Mouse (Mus musculus): ENCODE data around the gene Il4ra. TPM values are rescaled to one million over a fixed set of nuclear protein-coding genes. Genes with fewer than 3 reads are reported as not detected.

The Il4ra gene
- 1.8 and 2.0 TPM in 2 replicates for total RNA-seq (2014; fragmentation: Nextera tagmentation)
- 2.2 and 3.2 TPM in 2 replicates for total RNA-seq (2017)

DNA sequence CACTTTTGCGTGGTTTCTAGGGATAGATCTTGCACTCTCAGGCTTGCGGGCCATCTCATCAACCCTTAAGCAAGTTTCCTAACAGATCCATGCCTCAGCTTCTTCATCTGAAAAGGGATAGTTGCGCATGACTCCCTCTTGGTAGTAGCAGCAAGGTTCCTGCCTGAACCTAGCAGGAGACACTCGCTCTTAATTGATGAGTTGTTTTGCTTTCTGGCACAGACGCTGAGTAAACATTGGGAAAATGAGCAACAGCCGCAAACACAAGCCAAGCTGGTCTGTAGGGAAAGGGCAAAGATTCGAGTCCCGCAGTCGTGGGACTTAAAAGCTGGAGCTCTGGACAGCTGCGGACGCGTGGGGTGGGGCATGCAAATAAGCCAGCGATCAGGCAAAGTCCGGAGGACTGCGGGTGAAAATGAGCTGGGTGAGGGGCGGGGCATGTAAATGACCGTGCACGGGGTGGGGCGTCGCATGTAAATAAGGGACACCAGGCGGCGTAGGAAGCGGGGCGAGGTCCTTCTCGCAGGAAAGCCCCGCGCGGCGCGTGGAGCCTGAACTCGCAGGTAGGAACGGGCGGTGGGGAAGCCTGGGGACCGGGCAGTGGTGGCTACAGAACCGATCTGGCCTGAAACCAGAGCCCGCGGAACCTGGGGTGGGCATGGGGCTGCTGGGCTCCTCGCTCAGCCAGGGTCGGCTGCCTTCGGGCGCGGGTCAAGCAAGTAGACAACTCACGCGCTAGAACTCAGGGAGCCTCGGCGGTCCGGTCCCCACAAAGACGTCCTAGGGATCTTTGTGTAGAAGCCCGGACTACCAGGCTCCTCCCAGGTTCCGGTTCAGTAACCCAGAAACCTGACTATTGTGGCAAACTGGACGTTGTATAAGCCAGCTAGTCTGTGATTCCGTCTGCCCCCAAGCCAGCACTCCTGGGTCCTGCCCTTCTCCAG lies at the start of gene Il4ra:
Gene Il4ra, plus strand, starts transcription at position 355 of the 944 bp plus-strand sequence.
- peak; percentile 94 for ATAC-seq (replicated peaks; ENCODE audit: low FRiP score, low TSS enrichment, poor library complexity, severe bottlenecking)

DNA sequence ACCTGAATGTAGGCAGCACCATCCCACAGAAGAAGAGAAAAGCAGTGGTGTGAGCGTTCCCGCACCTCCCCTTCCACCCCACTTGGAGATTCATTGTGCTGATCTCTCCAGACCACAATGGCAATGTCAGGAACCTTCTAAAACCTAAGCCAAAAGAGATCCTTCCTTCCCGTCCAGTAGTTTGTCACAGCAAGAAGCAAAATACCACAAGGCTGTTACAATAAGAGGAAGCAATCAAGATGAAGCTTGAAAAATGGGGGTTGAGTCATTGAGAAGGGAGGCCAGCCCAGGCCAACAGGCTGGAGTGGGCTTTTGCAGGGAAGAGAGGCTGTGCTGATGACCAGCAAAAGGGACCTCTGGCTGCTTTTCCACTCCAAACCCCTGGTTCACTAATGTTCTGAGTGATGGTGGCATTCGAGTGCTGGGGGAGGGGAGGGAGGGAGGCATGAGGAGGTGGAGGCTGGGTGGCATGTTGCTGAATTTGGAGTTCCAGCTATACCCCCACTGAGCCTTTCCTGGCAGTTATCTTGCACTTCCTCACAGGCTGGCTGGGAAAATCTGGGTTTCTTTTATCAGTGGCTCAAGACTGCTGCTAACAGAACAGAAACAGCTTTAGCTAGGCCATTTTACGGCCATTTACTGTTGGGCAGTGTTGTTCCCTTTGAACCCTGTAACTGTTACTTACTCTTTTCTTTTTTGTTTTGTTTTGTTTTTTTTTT lies 48.4 kb upstream of the Il4ra start:
- ATAC-seq (replicated peaks; ENCODE audit: low FRiP score, low TSS enrichment, poor library complexity, severe bottlenecking): no peak

DNA sequence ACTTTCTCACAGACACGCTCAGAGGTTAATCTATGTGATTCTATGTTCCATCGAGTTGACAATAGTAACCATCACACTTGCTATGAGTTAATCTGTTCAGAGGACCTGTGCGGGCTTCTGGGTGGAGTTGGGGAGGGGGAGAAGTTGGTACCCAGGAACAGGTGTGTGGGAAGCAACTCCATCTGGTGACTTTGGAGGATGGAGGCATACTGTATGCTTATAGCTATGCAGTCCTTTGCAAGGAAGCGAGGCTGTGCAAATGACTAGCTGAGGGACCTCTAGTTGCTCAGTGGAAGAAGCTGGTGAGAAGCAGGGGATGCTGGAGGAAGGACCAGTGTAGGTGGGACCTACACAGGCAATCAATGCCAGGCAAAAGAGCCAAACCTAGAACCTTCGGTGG lies 47.3 kb upstream of the Il4ra start:
- ATAC-seq (replicated peaks; ENCODE audit: low FRiP score, low TSS enrichment, poor library complexity, severe bottlenecking): no peak

DNA sequence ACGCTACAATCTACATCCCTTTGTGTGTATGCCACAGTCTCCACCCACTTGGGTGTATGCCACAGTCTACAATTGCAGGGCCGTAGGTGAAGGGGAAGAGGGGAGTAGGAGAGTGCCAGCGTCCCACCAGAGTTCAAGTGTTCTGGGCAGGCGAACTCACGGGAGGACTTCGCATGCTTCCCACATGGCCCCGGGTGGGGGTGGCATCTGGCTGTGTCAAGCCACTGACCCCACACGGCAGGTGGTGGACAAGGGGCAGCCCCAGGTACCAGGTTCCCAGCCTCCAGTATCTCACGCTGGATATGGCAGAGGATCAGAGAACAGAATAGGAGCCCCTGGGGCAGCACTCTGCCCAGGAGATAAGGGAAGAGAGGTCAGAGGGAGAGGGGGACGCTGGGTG lies 46.4 kb upstream of the Il4ra start:
- 0 out of 2 replicates have a peak, but pooled peaks have one; percentile 28 for ATAC-seq (replicated peaks; ENCODE audit: low FRiP score, low TSS enrichment, poor library complexity, severe bottlenecking)

DNA sequence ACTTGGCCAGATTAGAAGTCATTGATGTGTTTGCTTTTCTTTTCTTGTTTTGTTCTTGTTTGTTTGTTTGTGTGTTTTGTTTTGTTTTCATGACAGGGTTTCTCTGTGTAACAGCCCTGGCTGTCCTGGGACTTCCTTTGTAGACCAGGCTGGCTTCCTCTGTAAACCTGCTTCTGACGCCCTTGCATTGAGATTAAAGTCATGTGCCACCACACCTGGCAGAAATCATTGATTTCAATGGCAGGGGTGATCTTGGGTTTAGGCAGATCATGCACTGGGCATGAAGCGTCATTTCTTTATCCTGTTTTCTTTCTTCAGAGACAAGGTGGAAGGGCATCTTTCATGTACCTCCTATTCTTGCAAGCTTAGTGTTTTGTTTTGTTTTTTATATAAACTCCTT lies 44.6 kb upstream of the Il4ra start:
- no peak for ATAC-seq (replicated peaks; ENCODE audit: low FRiP score, low TSS enrichment, poor library complexity, severe bottlenecking)

DNA sequence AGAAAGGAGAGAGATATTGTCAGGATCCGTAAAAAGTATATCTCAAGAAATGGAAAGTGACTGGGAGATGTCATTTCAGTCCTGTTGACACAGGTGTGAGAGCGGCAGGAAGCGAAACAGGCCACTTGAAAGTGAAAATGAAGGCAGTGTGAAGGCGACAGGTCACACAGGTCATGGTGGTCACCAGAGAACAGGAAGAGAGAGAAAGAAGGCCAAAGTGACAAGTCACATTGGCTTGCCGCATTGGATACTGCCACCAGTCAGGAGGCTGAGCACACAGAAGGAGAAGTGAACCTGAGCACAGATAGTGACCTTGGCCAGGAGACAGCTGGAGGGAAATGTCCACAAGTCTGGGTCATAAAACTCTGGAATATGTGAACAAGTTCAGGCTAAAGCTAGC lies 40.5 kb upstream of the Il4ra start:
- no peak for ATAC-seq (replicated peaks; ENCODE audit: low FRiP score, low TSS enrichment, poor library complexity, severe bottlenecking)

DNA sequence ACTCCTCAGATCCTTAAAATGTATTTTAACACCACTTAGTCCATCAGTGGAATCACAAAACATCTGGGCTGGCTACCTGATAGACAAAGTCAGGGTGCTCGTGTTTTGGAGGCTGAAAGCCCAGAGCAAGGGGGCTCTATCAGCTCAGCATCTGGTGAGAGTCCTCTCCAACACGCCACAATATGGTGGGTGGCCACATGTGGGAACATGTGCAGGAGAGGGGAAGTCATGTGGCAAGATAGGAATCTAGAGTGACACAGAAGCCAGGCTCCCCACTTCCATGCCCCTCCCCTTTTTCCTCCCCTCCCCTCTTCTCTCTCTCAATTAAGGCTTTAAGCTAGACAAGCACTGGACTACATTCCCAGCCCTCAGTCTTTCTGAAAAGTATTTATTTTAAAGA lies 40.1 kb upstream of the Il4ra start:
- no peak for ATAC-seq (replicated peaks; ENCODE audit: low FRiP score, low TSS enrichment, poor library complexity, severe bottlenecking)

DNA sequence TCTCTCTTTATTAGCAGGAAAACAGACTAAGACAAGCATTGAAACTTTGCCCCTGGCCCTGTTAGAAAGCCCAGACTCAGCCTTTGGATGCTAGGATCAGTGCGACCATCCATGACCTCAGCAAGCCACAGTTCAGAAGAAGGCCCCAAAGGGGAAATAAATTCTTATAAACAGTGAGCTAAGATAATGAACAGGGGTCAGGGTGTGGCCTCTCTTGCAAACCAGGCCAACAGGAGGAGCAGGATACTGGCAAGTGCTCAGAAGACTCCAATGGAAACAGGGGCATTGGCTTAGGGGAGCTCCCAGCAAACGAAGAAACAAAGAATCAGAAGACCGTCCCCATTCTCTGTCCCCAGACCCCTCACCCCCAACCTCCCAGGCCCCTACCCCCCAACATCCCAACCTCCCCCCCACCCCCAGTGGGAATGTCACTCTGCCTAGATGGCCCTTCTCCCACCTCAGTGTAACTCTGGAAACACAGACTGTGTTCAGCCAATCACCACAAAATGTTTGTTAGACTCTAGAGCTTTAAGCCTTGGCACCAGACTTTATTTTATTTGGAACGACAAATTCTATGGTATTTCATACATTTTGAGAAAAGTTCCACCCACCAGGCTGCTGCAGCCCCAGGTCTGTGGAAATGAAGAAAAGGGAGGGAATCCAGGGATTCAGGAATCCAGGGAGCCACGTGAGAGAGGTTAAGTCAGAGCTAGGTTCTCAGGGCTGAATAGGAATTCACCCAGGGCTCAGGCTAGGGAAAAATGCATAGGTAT lies 36.7 kb upstream of the Il4ra start:
- ATAC-seq (replicated peaks; ENCODE audit: low FRiP score, low TSS enrichment, poor library complexity, severe bottlenecking): no peak

DNA sequence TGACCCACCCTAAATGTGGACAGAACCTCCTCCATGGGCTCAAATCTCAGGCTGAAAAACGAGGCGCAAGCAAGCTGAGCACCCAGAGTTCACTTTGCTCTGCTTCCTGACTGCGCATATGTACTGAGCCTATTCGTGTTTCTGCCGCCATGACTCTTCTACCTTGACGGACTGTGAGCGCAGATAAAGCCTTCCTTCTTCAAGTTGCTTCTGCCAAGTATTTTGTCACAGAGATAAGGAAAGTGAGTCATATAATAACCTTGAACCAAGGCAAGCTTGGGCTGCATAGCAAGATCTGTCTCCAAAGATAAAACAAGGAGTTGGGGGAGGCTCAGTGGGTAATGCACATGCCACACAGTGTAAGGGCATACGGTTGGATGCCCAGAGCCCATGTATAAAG lies 35.2 kb upstream of the Il4ra start:
- peak; percentile 90 for ATAC-seq (replicated peaks; ENCODE audit: low FRiP score, low TSS enrichment, poor library complexity, severe bottlenecking)

DNA sequence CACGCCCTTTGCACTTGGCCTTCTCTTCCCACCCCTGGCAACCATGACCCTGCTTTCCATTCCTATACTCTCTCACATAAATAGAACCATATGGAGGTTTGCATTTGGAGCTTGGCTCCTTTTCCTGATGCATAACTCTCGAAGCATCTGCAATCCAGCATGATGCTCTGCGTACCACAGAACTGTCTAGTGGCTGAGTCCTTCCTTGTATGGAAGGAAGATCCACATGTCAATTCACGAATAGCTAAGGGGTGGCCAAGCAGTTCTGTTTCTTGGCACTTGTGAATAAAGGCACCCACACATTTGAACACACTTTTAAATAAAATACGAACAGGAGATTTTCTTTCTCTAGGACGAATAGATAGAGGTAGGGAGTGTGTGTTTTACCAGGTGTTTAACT lies 34.5 kb upstream of the Il4ra start:
- no peak for ATAC-seq (replicated peaks; ENCODE audit: low FRiP score, low TSS enrichment, poor library complexity, severe bottlenecking)

DNA sequence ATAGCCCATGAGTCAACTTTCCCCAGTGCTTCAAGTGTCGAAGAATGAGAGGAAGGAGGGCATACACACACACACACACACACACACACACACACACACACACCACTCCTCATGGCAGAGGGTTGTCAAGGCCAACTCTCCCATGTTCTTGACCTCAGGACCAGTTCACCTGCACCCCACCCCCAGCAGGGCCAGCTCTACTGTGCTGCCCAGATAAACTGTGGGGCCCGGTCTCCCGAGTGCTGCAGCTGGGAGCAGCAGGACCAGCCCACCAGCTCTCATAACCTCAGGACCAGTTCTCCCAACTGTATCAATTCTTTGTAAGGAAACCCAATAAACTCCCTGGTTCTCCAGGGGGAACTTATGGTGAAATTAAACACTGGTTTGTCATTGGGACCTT lies 32.2 kb upstream of the Il4ra start:
- no peak for ATAC-seq (replicated peaks; ENCODE audit: low FRiP score, low TSS enrichment, poor library complexity, severe bottlenecking)

DNA sequence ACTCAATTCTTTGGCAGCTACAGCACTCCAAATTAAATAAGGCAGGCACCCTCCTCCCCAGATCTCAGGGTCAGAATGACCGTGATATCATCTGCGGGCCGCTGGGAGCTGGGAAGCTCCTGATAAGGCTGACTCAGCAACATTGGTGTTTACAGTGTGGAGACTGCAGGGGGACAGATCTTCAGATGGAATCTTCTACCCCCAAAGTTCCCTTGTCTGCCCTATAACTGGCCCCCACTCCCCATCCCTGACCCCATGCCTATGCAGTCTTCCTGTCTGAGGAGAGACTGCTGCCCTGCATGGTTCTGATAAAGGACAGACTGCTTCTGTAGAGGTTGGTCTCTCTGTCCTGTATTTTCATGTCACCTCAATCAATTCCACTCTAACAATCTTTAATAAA lies 28.9 kb upstream of the Il4ra start:
- peak; percentile 77 for ATAC-seq (replicated peaks; ENCODE audit: low FRiP score, low TSS enrichment, poor library complexity, severe bottlenecking)

DNA sequence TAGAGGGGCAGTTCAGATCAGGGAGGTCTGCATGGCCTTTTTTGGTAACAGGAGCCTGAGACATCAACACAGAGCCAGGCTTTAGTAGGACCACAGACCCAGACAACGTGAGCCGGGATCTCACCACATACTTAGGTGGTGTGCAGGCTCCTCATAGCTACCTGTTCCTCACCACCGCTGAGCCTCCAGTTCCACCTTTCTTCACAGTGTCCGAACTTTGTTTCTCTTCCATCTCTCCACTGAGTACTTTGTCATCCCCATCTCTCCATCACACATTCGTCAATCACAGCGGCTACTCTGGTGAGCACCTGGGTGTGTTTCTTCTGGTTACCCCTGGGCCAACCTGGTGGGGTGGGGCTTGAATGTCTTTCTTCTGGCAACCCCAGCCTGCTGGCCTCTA lies 24.7 kb upstream of the Il4ra start:
- no peak for ATAC-seq (replicated peaks; ENCODE audit: low FRiP score, low TSS enrichment, poor library complexity, severe bottlenecking)

DNA sequence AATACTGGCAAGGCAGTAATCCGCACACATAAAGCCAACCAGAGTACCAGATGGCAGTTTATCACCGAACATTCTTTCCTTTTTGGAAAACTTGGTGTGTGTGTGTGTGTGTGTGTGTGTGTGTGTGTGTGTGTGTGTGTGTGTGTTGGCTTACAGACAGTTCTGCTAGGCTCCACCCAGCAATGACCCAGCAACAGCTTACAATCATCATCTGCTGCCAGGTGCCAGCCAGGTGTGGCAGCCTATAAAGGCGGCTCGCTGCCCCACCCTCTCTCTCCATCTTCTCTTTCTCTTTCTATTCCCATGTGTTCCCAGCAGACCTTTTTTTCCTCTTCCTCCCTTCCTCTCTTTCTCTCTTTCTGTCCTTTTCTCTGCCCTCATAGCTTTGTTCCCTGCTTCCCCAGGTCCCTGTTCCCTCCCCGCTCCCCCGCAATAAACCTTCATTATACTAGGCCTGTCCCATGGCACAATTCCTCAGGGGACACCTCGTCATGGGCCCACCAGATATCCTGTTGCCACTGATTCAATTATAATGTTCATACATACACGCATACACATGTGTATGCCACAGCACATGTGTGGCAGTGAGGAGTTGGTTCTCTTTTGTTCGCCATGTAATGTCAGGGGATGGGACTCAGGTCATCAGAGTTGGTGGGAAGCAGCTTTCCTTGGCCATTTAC lies 23.9 kb upstream of the Il4ra start:
- no peak for ATAC-seq (replicated peaks; ENCODE audit: low FRiP score, low TSS enrichment, poor library complexity, severe bottlenecking)

DNA sequence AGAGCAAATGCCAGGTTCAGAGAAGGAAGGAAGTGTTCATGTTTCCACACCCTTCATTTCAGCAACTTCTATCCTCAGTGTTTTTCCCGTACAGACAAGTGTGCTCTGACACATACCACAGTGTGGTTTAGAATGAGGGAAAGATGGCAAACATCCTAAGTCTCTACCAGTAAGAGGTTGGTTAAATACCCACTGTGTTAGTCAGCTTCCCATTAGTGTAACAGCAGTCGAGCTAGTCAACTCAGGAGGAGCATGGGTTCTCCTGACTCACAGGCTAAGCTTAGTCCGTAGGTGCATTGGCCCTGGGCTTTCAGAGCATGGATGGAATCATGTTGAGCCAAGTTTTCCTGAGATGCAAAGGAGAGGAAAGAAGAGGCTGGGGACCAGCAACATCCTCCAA lies 12.6 kb upstream of the Il4ra start:
- ATAC-seq (replicated peaks; ENCODE audit: low FRiP score, low TSS enrichment, poor library complexity, severe bottlenecking): no peak

DNA sequence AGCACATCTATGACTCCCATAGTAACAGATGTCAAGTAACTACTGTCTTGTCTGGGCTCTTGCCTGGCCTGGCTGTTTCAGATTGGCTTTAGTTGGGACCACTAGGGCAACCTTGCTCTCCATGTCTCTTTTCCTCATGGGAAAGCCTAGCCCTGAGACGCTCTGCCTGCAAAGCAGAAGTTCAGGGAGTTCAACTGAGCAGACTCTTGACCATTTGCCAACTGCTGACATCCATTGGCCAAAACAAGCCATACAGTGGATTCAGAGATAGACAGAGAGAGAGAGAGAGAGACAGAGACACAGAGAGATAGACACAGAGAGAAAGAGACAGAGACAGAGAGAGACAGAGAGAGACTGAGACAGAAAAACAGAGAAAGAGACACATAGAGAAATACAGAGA lies 10.9 kb upstream of the Il4ra start:
- no peak for ATAC-seq (replicated peaks; ENCODE audit: low FRiP score, low TSS enrichment, poor library complexity, severe bottlenecking)

DNA sequence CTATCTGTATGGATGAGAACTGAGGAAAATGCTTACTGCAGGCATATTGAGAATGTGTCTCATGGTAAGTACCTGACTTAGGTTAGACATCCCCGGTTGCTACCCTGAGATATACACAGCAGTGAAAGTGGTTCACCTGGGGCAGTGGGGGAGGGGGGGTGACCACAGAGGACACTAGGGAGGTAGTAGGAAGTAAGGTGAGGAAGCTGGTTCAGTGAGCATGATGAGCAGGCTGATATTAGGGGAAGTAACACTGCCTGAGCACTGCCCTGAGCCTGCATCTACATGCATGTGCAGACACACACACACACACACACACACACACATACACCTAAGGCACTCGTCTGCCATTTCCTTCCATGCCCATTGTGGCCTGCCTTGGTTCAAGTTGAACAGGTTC lies 10.1 kb upstream of the Il4ra start:
- no peak for ATAC-seq (replicated peaks; ENCODE audit: low FRiP score, low TSS enrichment, poor library complexity, severe bottlenecking)

DNA sequence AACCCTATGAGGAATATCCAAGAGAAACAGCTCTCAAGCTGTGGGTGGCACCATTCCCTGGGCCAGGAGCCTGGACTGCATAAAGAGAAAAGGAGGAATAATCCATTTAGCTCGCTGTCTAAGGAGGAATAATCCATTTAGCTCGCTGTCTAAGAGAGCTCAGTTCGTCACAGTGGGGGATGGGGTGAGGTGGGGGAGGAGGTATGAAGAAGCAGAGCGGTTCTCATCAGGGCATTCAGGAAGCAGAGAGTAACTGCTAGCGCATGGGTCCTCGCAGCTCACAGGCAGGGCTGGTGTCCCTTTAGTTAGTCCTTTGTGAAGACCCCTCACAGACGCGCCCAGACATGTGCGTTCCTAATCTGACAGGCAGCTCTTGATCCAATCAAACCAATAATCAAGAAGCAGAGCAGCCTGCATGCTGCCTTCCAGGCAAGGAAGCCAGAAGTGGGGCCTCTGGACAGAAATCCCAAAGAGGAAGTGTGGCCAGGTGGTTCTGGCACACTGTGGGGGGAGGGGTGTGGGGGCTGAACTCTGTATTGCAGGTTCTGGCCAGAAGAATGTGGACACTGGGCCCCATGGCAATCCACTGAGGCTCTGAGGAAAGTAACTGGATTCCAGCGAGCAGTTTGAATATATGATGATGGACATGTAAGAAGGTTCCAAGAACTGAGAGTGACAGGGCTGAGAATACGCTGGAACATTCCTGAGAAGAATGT lies 9.4 kb upstream of the Il4ra start:
- ATAC-seq (replicated peaks; ENCODE audit: low FRiP score, low TSS enrichment, poor library complexity, severe bottlenecking): no peak

DNA sequence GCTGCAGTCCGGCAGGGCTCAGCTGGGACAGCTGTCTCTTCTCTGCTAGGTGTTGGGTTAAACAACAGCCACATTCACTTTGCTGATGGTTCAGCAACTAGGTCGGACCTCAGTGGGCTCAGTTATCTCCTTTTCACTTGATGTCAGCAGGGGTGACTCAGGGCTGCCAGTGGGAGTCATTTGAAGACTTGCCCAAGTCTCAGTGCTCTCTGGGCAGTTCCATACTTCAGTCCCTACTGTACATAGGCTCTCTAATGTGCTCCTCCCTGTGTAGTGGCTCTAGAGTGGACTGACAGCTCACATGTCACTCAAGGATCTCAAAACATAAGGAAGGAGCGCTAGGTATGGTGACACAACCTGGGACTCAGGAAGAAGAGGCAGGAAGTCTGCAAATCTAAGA lies 8.4 kb upstream of the Il4ra start:
- ATAC-seq (replicated peaks; ENCODE audit: low FRiP score, low TSS enrichment, poor library complexity, severe bottlenecking): peak; percentile 35; the same call in 1 of the 2 replicates
